Mouse (Mus musculus) brain, embryonic 14.5 days (tissue): ENCODE results near the gene Megf9. TPM values are rescaled to one million over a fixed set of nuclear protein-coding genes. Genes with fewer than 3 reads are reported as not detected.

Experiments used
- DNase-seq: peaks from one replicate; pipeline ENCODE4 v3.0.0-alpha.2; 2011; ENCODE audit warnings: low read depth
- CTCF ChIP-seq: fragments of 200-500 bp; IDR thresholded peaks from 2 replicates; pipeline ENCODE4 v1.5.1; 2012; ENCODE audit warnings: inconsistent platforms, mild to moderate bottlenecking, moderate library complexity, borderline replicate concordance; ENCODE audit not compliant: insufficient read depth, insufficient read length; ENCODE audit errors: extremely low read depth
- POLR2A ChIP-seq: fragments of 200-500 bp; IDR thresholded peaks from 2 replicates; pipeline ENCODE4 v1.6.1; 2012; ENCODE audit warnings: mild to moderate bottlenecking, inconsistent platforms, borderline replicate concordance; ENCODE audit not compliant: poor library complexity, insufficient read depth, insufficient read length, severe bottlenecking; ENCODE audit errors: extremely low read depth
- polyA plus RNA-seq: library from polyadenylated mRNA; depleted of rRNA; stranded (reverse); fragments of >200 nt; gene quantifications from 2 replicates; pipeline ENCODE4 v1.2.3, GENCODE M21; 2012

The Megf9 gene
- polyA plus RNA-seq, 1 experiment, result 35.1 TPM

GRCm38 (mm10) chr4:70540743-70541142, 5.9 kb upstream of the Megf9 start:
- TF ChIP-seq POLR2A (no peak), CTCF (no peak)
- peak; percentile 37 for DNase-seq

- TF ChIP-seq POLR2A (no peak), CTCF (no peak)
- DNase-seq, result peak; percentile 31
These were observed 2.1 kb upstream of the Megf9 start for GRCm38 (mm10) chr4:70536661-70537580.

GRCm38 (mm10) chr4:70535711-70536311, 1.0 kb upstream of the Megf9 start:
- DNase-seq, result peak; percentile 74
- TF ChIP-seq CTCF (no peak), POLR2A (no peak)

- no peak for TF ChIP-seq POLR2A
- TF ChIP-seq CTCF, result no peak
These were observed 494 bp upstream of the Megf9 start for GRCm38 (mm10) chr4:70535289-70535688.

GRCm38 (mm10) chr4:70534078-70534890, 511 bp downstream of the Megf9 start:
- DNase-seq, result peak; percentile 64
- TF ChIP-seq CTCF, result no peak
- no peak for TF ChIP-seq POLR2A

More at GRCm38 (mm10) chr4:70535289-70535688, 494 bp upstream of the Megf9 start:
- DNase-seq, result no peak

- TF ChIP-seq POLR2A (no peak), CTCF (no peak)
- peak; percentile 33 for DNase-seq
These were observed 1.6 kb downstream of the Megf9 start for GRCm38 (mm10) chr4:70533056-70533805.

GRCm38 (mm10) chr4:70531021-70531420, 3.8 kb downstream of the Megf9 start:
- no peak for TF ChIP-seq POLR2A
- no peak for TF ChIP-seq CTCF
- no peak for DNase-seq

GRCm38 (mm10) chr4:70528622-70529021, 6.2 kb downstream of the Megf9 start:
- DNase-seq, result no peak
- TF ChIP-seq CTCF, result no peak

GRCm38 (mm10) chr4:70523346-70523745, 11.4 kb downstream of the Megf9 start:
- no peak for TF ChIP-seq CTCF
- no peak for TF ChIP-seq POLR2A

GRCm38 (mm10) chr4:70521506-70522292, 13.1 kb downstream of the Megf9 start:
- peak; percentile 76 for DNase-seq
- TF ChIP-seq POLR2A (no peak), CTCF (no peak)

More at GRCm38 (mm10) chr4:70523346-70523745, 11.4 kb downstream of the Megf9 start:
- DNase-seq, result no peak

GRCm38 (mm10) chr4:70517646-70518045, 17.1 kb downstream of the Megf9 start:
- DNase-seq, result no peak
- TF ChIP-seq CTCF, result no peak
- TF ChIP-seq POLR2A, result no peak
